Mouse (Mus musculus) embryonic fibroblast, embryonic 13.5 days (primary cell): ENCODE data around the gene Hdac5. TPM values are rescaled to one million over a fixed set of nuclear protein-coding genes. Genes with fewer than 3 reads are reported as not detected.

ENCODE experiments used
- H3K27ac ChIP-seq: 2 replicates; pipeline ENCODE4 v1.5.1; 2012; ENCODE audit warnings: low read length, control low read depth, inconsistent platforms; ENCODE audit not compliant: insufficient read depth
- H3K4me1 ChIP-seq: 2 replicates; pipeline ENCODE4 v1.6.1; 2011; ENCODE audit warnings: low read length; ENCODE audit not compliant: control insufficient read depth, insufficient read depth
- H3K4me3 ChIP-seq: 2 replicates; pipeline ENCODE4 v1.5.1; 2011; ENCODE audit warnings: mild to moderate bottlenecking, control low read depth, low read length; ENCODE audit not compliant: insufficient read depth
- CTCF ChIP-seq: IDR thresholded peaks from 2 replicates; pipeline ENCODE4 v1.5.1; 2011; ENCODE audit warnings: mild to moderate bottlenecking, control low read depth, low read length, moderate library complexity, borderline replicate concordance; ENCODE audit not compliant: insufficient read depth
- POLR2A ChIP-seq: IDR thresholded peaks from 2 replicates; pipeline ENCODE4 v1.6.1; 2011; ENCODE audit warnings: low read depth, mild to moderate bottlenecking, control low read depth, low read length, moderate library complexity
- polyA plus RNA-seq: library from polyadenylated mRNA; stranded (reverse); fragments of >200 nt; gene quantifications from 2 replicates; pipeline ENCODE4 v1.2.4, GENCODE M21; 2011; ENCODE audit warnings: low read depth; ENCODE audit not compliant: missing spikeins, insufficient read length

Hdac5 gene
- polyA plus RNA-seq, 1 experiment = 54.9 TPM

DNA sequence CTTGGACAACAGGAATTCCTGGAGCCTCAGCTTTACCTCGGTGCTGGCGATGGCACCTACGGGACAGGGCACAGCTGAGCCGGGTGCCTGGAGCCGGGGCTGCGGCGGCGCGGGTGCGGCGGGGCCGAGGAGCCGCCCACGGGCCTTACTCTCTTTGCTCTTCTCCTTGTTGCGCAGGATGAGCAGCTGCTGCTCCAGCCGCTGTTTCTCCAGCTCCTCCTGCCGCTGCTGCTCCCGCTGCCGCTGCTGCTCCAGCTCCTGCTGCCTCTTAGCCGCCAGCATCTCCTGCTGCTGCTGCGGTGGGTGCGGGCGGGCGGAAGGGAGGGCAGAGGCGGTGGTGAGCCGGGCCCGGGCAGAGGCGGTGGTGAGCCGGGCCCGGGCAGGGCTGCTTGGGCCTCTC is 23.5 kb downstream of the Hdac5 start:
- Histone ChIP-seq H3K27ac (no peak overlapping the region), H3K4me1 (peaks cover 17% of the 10 kb centered on the region), H3K4me3 (no peak overlapping the region)
- TF ChIP-seq CTCF = no peak
- TF ChIP-seq POLR2A = no peak

DNA sequence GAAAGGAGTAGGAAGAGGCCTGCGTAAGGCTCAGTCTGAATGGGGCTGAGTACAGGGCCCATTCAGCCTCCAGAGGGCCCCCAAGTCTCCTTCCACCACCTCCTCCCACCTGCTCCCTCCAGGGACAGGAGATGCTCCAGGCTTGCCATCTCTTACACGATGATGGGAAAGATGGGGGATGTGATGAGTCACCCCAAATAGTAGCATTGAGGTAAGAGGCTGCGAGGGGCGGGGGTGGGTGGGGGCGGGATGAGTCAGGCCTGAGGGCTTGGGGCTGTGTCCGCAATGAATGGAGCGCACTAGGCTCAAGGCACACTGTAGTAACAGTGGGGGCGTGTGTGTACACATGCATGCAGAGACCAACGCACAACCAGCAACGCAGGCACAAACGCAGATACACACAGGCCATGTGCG is 28.6 kb downstream of the Hdac5 start:
- peaks cover 6% of the 10 kb centered on the region for H3K4me1 ChIP-seq
- TF ChIP-seq POLR2A (no peak), CTCF (peak; percentile 32; the same call in 1 of the 2 replicates)
- no peak overlapping the region for H3K4me3 ChIP-seq
- H3K27ac ChIP-seq = no peak overlapping the region

DNA sequence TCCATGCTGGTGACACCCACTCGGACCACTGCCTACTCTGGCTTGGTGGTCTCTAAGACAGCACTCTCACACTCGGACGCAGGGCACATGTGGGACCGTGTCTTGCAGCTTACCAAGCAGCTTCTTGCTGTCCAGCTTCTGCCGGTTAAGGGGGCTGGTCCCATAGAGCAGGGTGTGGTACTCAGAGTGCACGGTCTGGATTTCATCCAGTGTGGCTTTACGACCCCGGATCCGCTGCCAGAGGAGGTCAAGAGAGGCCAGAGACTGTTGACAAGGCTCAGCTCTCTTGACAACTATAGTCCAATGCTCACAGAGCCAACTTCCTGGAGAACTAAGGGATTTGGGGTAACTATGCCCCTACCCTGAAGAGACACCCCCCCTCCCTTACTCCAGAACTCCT is 30.1 kb downstream of the Hdac5 start:
- Histone ChIP-seq H3K27ac (no peak overlapping the region), H3K4me1 (peaks cover 6% of the 10 kb centered on the region), H3K4me3 (no peak overlapping the region)
- no peak for TF ChIP-seq CTCF
- no peak for TF ChIP-seq POLR2A

DNA sequence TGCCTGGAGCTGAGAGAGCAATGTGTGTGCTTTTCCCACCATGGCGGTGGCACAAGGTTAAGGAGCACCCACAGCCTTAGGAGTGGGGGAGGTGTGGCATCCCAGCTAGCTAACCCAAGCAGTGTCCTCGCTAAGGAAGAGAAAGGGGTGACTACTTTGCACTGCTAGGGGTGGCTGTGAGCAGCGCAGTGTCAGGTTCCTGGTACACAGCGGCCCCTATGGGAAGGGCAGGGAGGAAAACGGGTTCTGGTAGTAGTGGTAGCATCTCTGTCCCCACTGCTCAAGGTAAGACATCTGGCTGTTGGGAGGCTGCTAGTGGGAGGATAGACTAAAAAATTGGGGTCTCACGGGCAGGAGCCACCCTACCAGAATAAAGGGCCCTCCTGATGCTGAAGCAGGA is 31.7 kb downstream of the Hdac5 start:
- Histone ChIP-seq H3K4me1 (peaks cover 6% of the 10 kb centered on the region), H3K4me3 (no peak overlapping the region), H3K27ac (no peak overlapping the region)
- TF ChIP-seq CTCF (0 out of 2 replicates have a peak, but pooled peaks have one; percentile 11), POLR2A (no peak)

DNA sequence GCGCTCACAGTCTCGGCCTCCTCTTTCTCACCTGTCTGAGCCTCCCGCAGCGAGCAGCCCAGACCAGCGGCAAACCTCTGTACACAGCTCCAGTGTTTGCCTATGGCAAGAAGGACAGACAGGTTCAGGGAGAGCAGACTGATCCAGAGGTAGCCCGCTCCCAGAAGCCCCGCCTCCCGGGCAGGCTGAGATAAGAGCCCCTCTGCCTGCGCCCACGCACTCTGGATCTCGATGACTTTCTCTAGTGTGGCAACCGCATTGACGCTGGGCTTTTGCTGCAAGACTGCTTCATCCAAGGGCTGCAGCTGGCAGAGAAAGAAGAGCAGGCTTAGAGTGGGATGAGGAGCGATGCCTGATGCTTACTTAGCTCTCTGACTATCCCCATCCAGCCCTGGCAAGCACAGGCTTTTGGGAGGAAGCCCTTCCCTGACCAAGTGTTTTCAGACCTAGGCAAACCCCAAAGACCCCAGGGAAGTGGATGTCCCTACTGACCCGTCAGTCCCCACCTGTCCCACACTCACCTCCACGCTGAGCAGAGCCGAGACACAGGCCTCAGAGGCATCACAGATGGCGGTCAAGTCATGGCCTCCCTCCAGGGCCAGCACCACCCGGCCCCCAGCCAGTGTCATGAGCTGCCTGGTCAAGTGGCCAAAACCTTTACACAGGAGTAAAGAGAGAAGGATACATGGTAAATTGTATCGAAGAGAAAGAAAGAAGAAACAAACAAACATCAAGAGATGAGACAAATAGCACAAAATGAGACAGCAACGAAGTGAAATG is 33.8 kb downstream of the Hdac5 start:
- Histone ChIP-seq H3K4me1 (no peaks in the 10 kb centered on the region), H3K4me3 (no peak overlapping the region), H3K27ac (no peak overlapping the region)
- TF ChIP-seq CTCF = no peak
- no peak for TF ChIP-seq POLR2A

DNA sequence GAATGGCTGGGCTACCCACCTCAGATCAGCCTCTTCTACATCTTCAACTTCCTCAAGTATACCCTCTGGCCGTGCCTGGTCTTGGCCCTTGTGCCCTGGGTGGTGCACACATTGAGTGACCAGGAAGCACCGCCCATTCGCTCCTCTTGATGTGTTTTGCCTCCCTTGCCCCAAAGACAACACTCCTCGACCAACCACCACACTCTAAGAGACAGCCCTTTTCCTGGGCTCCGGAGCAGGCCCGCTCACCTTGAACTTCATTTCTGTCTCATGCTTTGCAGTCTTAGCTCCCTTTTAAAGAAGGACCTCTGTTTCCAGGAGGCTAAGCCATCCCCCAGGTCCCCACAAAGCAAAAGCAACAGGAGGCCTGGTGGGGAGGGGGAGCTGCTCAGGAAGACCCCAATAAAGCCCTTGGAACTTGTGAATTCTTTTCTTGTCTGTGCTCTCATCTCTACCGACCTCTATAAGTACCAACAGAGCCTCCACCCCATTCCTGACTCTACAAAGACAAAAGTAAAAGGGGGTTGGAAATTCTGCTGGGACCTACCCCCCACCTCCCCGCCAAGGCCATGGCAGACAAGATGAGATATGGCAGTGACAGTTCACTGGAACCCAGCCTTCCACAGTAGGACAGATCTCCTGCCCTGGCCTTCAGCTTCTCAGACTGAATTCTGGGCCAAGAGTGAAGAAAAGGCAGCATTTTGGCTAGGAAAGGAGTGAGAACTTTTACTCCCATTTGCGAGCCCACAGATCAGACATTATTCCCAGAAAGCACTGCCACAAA is 36.1 kb downstream of the Hdac5 start:
- no peak overlapping the region for H3K27ac ChIP-seq
- H3K4me1 ChIP-seq = peaks cover 3% of the 10 kb centered on the region; the same call in 1 of the 2 replicates
- no peak for TF ChIP-seq POLR2A
- no peak for TF ChIP-seq CTCF
- H3K4me3 ChIP-seq = no peak overlapping the region

DNA sequence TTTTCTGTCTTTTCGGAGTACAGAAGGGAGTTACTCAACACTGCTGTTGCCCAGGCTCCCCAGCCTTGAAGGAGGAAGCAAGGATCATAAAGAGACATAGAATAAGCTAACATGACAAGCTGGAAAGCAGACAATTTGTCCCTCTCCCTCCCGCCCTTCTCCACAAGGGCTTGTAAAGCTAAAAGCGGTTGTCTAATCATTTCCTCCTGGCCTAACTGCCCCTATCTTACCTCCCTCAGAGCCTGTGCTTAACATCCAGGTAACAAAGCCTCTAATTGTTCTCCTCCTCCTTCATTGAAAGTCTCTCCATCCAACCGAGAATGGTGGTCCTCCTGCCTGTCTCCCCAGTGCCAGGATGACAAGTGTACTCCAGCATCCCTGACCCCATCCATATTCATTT is 39.1 kb downstream of the Hdac5 start:
- no peak for TF ChIP-seq CTCF
- Histone ChIP-seq H3K4me3 (peak overlapping the region; percentile 14; the same call in 1 of the 2 replicates), H3K4me1 (peaks cover 3% of the 10 kb centered on the region; the same call in 1 of the 2 replicates), H3K27ac (0 out of 2 replicates have a peak overlapping the region, but pooled peaks have one; percentile 73)

DNA sequence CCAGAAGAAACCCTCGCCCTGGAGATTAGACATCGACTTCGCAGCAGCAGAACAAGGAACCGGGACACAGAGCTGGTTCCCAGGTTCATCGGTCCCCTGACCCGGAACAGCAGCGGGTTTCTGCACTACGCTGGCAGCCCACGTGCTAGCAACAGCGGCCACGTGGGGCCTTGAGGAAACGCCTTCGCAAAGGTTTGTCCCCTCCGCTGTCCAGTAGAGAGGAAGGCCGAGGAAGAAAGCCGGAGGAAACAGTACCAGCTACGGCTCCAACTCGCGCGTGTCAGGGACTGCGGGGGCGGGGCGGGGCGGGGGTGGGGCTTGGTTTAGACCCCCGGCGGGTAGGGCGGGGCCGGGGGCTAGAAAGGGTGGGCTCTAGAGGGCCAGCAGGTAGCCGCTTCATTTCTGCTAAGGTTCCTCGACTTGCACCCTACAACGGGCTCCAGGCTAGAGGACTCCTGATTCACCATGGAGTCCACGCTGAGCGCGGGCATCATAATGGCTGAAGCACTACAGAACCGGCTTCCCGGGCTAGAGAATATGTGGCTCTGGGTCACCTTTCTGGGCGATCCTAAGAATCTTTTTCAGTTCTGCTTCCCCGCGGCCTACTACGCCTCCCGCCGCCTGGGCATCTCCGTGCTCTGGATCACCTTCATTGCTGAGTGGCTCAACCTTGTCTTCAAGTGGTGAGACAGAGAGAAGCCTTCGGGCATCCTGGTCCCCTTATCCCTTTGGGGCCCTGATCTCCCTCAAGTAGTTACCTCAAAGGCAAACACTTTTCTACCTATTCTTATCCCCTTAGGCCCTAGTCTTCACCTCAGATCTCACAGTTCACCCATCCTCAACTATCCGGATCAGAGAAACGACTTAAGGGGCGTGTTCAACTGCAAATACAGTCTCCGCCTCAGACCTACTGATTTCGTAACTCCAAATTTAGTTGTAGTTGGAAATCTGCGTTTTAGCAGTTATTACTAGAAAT is 40.2 kb downstream of the Hdac5 start, which contains the start of gene G6pc3:
Gene G6pc3, plus strand, starts transcription at position 160 of the 976 bp plus-strand sequence.
- Histone ChIP-seq H3K4me1 (peaks cover 3% of the 10 kb centered on the region; the same call in 1 of the 2 replicates), H3K27ac (peak within 1 kb of the TSS; percentile 73), H3K4me3 (peak within 1 kb of the TSS; percentile 78)
- TF ChIP-seq CTCF (no peak), POLR2A (peak; percentile 62)

DNA sequence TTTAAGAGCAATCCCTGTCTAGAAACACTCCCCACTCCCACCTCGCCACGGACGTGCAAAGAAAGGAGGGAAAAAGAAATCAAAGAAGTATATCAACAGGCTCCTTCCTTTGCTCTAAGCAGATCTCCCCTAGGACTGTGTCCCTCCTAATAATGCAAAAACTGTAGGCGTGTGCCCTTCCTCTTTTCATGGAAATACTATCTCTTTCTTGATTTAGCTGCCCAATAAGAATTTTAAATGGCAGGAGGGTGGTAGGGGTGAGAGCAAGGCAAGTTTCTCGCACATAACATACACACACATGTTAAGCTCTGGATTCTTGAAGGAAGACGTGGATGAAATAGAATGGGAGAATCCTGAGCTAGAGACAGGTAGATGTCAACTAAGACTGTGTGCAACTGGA is 41.0 kb downstream of the Hdac5 start:
- Histone ChIP-seq H3K27ac (0 out of 2 replicates have a peak overlapping the region, but pooled peaks have one; percentile 30), H3K4me3 (peak overlapping the region; percentile 11)

More for the DNA sequence above, 41.0 kb downstream of the Hdac5 start:
- peaks cover 3% of the 10 kb centered on the region; the same call in 1 of the 2 replicates for H3K4me1 ChIP-seq
- no peak for TF ChIP-seq CTCF
- TF ChIP-seq POLR2A = no peak
